Mouse (Mus musculus): Measurements from ENCODE around the gene Car14. TPM values are rescaled to one million over a fixed set of nuclear protein-coding genes. Genes with fewer than 3 reads are reported as not detected.
"Not testable (repeated sequence)": the region's sequence is repeated elsewhere in the genome, so short reads cannot be mapped to it uniquely, and the experiment has no call there.

The Car14 gene
- polyA plus RNA-seq, 1 experiment from 2014 or later: 8.9 TPM

DNA sequence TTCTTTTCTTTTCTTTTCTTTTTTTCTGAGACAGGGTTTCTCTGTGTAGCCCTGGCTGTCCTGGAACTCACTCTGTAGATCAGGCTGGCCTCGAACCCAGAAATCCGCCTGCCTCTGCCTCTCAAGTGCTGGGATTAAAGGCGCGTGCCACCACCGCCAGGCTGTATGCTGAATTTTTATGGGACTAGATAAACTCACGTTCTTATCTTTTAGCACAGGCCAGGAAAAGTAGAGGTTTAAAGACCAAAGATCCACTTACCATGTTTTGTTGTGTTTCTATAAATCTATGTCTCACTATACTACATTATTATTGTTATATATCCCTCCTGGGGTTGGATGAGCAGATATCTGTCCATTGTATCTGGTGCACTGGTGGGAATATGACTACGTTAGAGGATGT lies 18.9 kb upstream of the Car14 start:
- WGBS: 90% methylated on average over 7 of the region's 7 CpGs
- H3K27me3 ChIP-seq; H3K9ac ChIP-seq; H3K27ac ChIP-seq; H3K4me3 ChIP-seq; H3K4me2 ChIP-seq; ATAC-seq (ENCODE audit: insufficient number of reproducible peaks, low FRiP score, low TSS enrichment, low read depth); H3K36me3 ChIP-seq; H3K9me3 ChIP-seq; H3K4me1 ChIP-seq: not testable (repeated sequence)

DNA sequence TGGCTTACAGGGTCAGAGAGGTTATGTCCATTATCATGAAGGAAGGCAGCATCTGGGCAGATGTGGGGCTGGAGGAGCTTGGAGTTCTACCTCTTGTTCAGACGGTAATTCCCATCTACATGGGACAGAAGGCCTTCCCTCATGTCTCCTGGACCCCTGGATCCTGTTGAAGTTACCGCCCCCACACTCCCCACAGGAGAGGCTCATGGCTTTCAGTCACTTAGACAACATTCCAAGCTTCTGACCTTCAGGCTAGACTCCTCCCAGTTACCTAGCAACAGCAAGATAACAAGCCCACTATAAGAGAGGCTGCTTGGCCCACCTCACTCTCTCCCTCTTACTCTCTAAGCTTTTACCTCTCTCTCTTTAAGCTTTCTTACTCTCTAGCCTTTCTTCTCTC lies 16.0 kb upstream of the Car14 start:
- not testable (repeated sequence) for H3K4me3 ChIP-seq; H3K4me1 ChIP-seq; H3K9me3 ChIP-seq; H3K27me3 ChIP-seq; H3K36me3 ChIP-seq; ATAC-seq (ENCODE audit: insufficient number of reproducible peaks, low FRiP score, low TSS enrichment, low read depth); H3K4me2 ChIP-seq; H3K9ac ChIP-seq; H3K27ac ChIP-seq
- WGBS: 61% methylated on average over 2 of the region's 2 CpGs

DNA sequence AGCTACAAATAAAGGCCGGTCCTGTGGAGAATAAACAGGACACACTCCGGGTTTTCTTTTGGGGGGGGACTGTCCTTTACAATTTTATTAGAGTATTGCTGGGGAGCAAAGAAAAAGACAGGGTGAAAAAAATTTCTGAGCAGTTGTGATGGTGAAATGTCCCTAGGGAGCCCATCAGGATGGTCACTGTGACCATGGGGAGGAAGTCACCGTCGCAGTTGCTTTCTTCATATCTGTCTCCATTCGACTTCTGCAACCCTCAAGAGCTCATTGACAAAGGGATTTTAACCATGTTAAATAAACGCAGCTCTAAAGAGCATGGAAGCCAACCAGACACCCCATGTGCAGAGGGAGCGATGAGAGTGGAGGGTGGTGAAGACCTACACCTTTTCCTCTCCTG lies 12.3 kb upstream of the Car14 start:
- H3K36me3 ChIP-seq: no peaks in the 10 kb centered on the region
- H3K4me3 ChIP-seq: no peak overlapping the region
- H3K27ac ChIP-seq: no peak overlapping the region
- H3K9me3 ChIP-seq: no peaks in the 10 kb centered on the region
- H3K4me1 ChIP-seq: no peaks in the 10 kb centered on the region
- no peak overlapping the region for H3K9ac ChIP-seq
- no peak for ATAC-seq (ENCODE audit: insufficient number of reproducible peaks, low FRiP score, low TSS enrichment, low read depth)
- H3K4me2 ChIP-seq: no peak overlapping the region
- H3K27me3 ChIP-seq: no peaks in the 10 kb centered on the region
- 72% methylated on average over 7 of the region's 7 CpGs for WGBS

DNA sequence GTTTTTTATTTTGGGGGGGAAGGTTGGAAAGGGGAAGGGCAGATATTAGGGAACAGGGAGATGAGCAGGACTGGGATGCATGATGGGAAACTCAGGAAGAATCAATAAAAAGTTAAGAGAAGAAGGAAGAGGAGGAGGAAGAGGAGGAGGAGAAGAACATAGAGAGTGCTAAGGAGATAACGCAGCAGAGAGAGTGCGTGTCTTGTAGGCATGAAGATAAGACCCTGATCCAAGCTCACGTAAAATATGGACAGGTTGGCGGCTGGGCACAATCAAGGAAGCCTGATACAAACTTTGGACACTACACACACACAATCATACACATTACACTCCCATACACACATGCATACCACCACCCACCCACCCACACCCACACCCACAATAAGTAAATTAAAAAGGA lies 10.2 kb upstream of the Car14 start:
- H3K27ac ChIP-seq: no peak overlapping the region
- no peak overlapping the region for H3K9ac ChIP-seq
- H3K36me3 ChIP-seq: no peaks in the 10 kb centered on the region
- H3K27me3 ChIP-seq: no peaks in the 10 kb centered on the region
- 92% methylated on average over 4 of the region's 4 CpGs for WGBS
- H3K4me1 ChIP-seq: no peaks in the 10 kb centered on the region
- no peaks in the 10 kb centered on the region for H3K9me3 ChIP-seq
- no peak overlapping the region for H3K4me3 ChIP-seq
- ATAC-seq (ENCODE audit: insufficient number of reproducible peaks, low FRiP score, low TSS enrichment, low read depth): no peak
- no peak overlapping the region for H3K4me2 ChIP-seq

DNA sequence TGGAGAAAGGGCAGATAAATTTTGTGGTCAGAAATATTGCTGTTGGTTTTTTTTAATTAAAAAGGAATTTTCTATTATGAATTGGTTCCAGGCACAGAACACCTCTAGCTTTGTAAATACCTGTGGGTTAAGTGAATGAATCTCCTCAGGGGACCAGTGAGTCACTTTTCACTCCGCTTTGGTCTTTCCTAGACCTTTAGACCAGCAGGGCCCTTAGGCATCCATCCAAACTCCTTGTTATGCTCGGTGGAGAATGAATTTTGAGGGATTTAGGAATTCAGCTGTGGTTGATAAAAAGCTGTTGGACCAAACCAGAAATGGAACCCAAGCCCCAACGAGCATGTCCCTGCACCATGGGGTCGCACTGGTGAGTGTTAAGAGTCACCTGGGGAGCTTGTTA lies 3.1 kb upstream of the Car14 start:
- Histone ChIP-seq H3K9ac (no peak overlapping the region), H3K9me3 (no peaks in the 10 kb centered on the region), H3K36me3 (no peaks in the 10 kb centered on the region), H3K27me3 (0 out of 2 replicates have a peak, but pooled peaks cover 4% of the 10 kb centered on the region), H3K4me1 (peaks cover 31% of the 10 kb centered on the region), H3K27ac (no peak overlapping the region), H3K4me2 (no peak overlapping the region), H3K4me3 (no peak overlapping the region)
- no peak for ATAC-seq (ENCODE audit: insufficient number of reproducible peaks, low FRiP score, low TSS enrichment, low read depth)
- 29% methylated on average over 4 of the region's 4 CpGs for WGBS

DNA sequence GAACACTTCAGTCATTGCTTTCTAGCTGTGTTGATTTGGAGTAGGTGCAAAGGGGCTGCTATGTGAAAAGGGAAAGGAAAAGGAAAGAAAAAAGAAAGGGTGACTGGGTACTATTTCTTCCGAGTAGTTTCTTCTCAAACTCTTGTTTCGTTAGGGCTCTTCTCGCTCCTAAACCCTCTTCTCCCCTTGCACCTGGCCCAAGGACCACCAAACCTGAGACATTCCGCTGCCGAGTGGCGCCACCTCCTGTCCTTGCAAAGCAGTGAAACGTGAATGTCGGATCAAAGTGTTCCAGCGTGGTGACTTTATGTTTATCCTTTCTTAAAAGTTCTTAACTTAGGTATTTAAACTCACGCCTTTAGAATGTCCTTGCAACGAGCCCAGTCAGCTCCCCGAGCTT lies 2.4 kb upstream of the Car14 start:
- Histone ChIP-seq H3K4me1 (peaks cover 35% of the 10 kb centered on the region), H3K36me3 (no peaks in the 10 kb centered on the region), H3K9me3 (no peaks in the 10 kb centered on the region), H3K9ac (no peak overlapping the region), H3K27ac (no peak overlapping the region), H3K4me2 (peak overlapping the region; percentile 78), H3K4me3 (peak overlapping the region; percentile 38), H3K27me3 (0 out of 2 replicates have a peak, but pooled peaks cover 4% of the 10 kb centered on the region)
- no peak for ATAC-seq (ENCODE audit: insufficient number of reproducible peaks, low FRiP score, low TSS enrichment, low read depth)
- under 1% methylated on average over 12 of the region's 12 CpGs for WGBS

DNA sequence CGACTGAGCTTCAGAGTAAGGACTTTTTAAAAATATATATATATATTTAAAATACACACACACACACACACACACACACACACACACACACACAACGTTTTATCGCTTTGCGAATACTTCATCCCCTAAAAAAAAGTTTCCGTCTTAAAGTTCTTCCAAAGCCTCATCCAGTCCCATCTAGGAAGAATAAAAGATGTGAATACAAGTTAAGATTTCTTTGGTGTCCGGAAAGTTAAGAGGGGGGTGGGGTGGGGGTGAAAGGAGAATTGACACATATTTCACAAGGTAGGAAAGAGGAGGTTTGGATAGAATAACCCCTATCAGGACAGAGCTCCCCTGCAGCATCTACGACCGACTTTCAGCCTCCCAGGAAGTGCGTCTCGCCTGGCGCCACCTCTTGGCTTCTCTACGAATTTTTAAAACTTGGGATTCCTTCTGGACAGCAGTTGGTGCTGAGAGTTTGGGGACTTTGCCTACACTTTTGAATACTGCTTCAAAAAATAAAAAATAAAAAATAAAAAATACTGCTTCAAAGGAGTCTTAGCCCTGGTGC lies 1.5 kb upstream of the Car14 start:
- Histone ChIP-seq H3K4me2 (peak overlapping the region; percentile 78), H3K4me3 (peak overlapping the region; percentile 38), H3K27me3 (0 out of 2 replicates have a peak, but pooled peaks cover 4% of the 10 kb centered on the region), H3K4me1 (peaks cover 36% of the 10 kb centered on the region), H3K36me3 (no peaks in the 10 kb centered on the region), H3K9me3 (no peaks in the 10 kb centered on the region), H3K27ac (no peak overlapping the region), H3K9ac (no peak overlapping the region)
- under 1% methylated on average over 12 of the region's 12 CpGs for WGBS
- ATAC-seq (ENCODE audit: insufficient number of reproducible peaks, low FRiP score, low TSS enrichment, low read depth): no peak

DNA sequence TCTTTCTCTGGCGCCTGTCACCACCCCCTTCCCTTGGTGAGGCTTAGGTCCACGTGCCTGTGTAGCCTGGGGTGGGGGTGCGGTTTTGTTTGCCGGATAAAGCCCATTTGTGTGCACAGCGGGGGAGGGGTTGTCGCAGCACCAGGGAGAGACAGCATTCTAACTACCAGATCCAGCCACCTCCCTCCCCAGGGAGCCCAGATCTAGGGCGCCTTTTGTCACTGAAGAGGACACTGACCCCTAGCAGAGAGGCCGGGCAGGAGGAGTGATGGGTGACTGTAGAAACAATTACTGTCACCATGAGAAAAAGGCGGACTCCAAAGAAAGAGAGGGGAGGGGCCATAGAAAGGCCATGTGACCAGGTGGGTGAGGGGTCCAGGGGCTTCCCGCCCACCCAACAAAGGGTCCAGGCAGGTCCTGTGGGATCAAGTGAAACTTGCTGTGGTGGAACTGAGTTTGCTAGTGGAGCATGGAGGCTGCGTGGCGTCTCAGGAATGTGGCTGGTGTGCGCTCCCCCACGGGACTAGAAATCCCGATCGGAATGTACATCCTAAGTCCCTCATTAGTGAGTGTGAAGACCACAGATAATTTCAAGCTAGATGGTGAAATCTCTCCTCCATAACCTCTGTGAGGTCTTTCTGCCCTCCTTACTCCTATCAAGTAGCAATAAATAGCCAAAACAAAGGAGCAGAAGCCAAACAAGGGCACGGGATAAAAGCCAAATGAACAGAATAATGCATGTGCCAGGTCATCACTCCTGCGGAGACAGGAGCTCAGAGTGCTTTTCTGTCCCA lies 852 bp upstream of the Car14 start:
- Histone ChIP-seq H3K9me3 (no peaks in the 10 kb centered on the region), H3K36me3 (no peaks in the 10 kb centered on the region), H3K4me3 (peak overlapping the region; percentile 38), H3K4me1 (peaks cover 36% of the 10 kb centered on the region), H3K4me2 (peak overlapping the region; percentile 78), H3K9ac (peak overlapping the region; percentile 7; the same call in 1 of the 2 replicates), H3K27me3 (0 out of 2 replicates have a peak, but pooled peaks cover 4% of the 10 kb centered on the region), H3K27ac (no peak overlapping the region)
- 0% methylated on average over 18 of the region's 18 CpGs for WGBS
- ATAC-seq (ENCODE audit: insufficient number of reproducible peaks, low FRiP score, low TSS enrichment, low read depth): no peak

DNA sequence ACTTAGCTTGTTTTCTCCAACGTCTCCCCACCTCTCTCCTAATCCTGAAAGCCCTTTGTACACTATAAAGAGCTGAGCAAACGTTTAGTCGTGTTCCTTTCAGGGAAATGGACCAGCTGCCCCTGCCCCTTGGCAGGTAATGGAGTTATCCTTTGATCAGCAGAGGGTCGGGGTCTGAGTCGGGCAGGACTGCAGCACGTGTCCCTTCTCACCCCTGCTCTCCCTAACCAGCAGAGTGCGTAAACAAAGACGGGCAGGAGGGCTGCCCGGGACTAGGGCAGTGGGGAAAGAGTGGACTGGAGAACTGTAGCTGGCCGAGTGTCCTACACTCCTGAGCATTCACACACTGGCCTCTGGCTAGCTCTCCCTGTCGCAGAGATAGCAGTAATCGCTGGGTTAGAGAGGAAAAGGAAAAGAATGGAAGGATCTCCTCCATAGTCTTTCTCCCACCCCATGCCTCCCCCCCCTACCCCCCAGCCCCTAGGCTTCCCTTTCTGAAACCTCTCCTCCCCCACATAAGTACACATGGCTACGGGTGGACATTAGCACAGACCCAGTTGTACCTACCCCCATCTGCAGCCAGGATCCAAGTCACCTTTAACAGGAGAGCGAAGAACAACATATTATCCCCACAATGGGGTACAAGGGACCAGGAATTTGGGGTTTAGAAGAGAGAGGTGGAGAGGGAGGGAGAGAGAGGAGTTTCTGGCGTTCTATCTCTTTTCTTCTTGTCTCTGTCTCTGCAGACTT lies 563 bp downstream of the Car14 start:
- 4% methylated on average over 15 of the region's 15 CpGs for WGBS
- ATAC-seq (ENCODE audit: insufficient number of reproducible peaks, low FRiP score, low TSS enrichment, low read depth): no peak
- peaks cover 36% of the 10 kb centered on the region for H3K4me1 ChIP-seq
- H3K9me3 ChIP-seq: no peaks in the 10 kb centered on the region
- peak overlapping the region; percentile 38 for H3K4me3 ChIP-seq
- H3K27me3 ChIP-seq: 0 out of 2 replicates have a peak, but pooled peaks cover 4% of the 10 kb centered on the region
- H3K9ac ChIP-seq: peak overlapping the region; percentile 26; the same call in 1 of the 2 replicates
- H3K27ac ChIP-seq: no peak overlapping the region
- peak overlapping the region; percentile 78 for H3K4me2 ChIP-seq
- no peaks in the 10 kb centered on the region for H3K36me3 ChIP-seq

DNA sequence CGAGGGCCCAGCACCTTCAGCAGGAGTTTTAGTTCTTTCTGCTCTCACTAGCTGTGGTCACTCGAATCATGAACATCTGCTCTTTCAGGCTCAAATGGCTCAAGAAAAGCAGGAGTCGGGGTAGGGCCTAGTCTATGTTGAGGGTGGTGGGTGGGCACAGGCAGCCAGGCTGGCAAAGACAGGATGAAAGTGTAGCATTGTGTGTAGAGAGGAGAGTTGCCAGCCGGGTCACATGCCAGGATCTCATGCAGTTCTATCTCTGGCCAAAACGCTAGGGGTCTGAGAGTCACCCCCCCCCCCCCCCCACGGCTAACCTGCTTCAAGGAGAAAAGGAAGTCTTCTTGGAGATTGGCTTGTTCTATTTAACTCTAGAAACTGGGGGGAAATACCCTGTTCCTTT lies 1.8 kb downstream of the Car14 start:
- Histone ChIP-seq H3K9me3 (no peaks in the 10 kb centered on the region), H3K27me3 (0 out of 2 replicates have a peak, but pooled peaks cover 4% of the 10 kb centered on the region), H3K4me3 (no peak overlapping the region), H3K4me1 (peaks cover 36% of the 10 kb centered on the region), H3K9ac (no peak overlapping the region), H3K36me3 (peaks cover 9% of the 10 kb centered on the region), H3K27ac (no peak overlapping the region), H3K4me2 (no peak overlapping the region)
- no peak for ATAC-seq (ENCODE audit: insufficient number of reproducible peaks, low FRiP score, low TSS enrichment, low read depth)
- 32% methylated on average over 6 of the region's 6 CpGs for WGBS

DNA sequence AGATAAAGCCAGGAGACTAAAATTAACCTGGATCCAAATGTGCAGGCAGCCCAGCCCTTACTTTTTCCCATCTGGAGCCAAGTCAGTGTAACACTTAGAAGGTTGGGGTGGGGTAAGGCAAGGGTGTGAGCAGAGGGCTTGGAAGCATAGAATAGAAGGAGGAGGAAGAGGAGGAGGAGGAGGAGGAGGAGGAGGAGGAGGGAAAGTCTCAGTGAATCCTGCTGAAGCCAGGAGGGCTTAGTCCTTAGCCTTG lies 2.2 kb downstream of the Car14 start:
- no peak for ATAC-seq (ENCODE audit: insufficient number of reproducible peaks, low FRiP score, low TSS enrichment, low read depth)

More for the DNA sequence above, 2.2 kb downstream of the Car14 start:
- 0 out of 2 replicates have a peak, but pooled peaks cover 4% of the 10 kb centered on the region for H3K27me3 ChIP-seq
- H3K4me3 ChIP-seq: no peak overlapping the region
- H3K9ac ChIP-seq: no peak overlapping the region
- H3K27ac ChIP-seq: no peak overlapping the region
- H3K9me3 ChIP-seq: no peaks in the 10 kb centered on the region
- H3K36me3 ChIP-seq: peaks cover 13% of the 10 kb centered on the region
- H3K4me2 ChIP-seq: no peak overlapping the region
- peaks cover 36% of the 10 kb centered on the region for H3K4me1 ChIP-seq
